Mouse (Mus musculus): ENCODE measurements around the gene Rab11fip2.

GRCm38 (mm10) chr19:59954936-59955335 is 11.5 kb upstream of the Rab11fip2 start:
- no peak for TF ChIP-seq POLR2A (IDR thresholded peaks at IDR 0.05; ENCODE audit: borderline replicate concordance, extremely low read depth, low read depth, low read length)
- no peak for TF ChIP-seq CTCF (IDR thresholded peaks at IDR 0.05; ENCODE audit: insufficient read depth, low read length)
